Comparison of ENCODE assay signal across 8 mouse cellular contexts in the genomic region with DNA sequence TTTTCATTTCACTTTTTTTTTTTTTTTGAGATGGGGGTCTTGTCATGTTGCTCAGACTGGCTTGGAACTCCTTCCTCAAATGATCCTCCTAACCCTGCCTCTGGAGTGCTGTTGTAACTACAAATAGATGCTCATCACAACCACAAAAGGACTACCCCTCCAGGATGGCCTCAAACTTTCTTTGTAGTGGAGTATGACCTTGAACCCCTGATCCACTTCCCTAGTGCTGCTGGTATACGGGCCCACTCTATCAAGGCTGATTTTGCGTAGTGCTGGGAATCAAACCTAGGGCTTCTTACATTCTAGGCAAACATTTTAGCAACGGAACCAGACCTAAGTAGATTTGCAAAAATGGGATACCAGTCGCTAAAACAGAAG. TPM values are rescaled to one million over a fixed set of nuclear protein-coding genes. Genes with fewer than 3 reads are reported as not detected.
DNase-seq lines count a peak whose midpoint lies in the region; ATAC-seq and TF ChIP-seq lines count a peak whose summit lies in the region.

No protein-coding gene starts in this region.

- WGBS in heart, embryonic 13.5 days = 21% methylated on average over 4 of the region's 4 CpGs
- 20% methylated on average over 4 of the region's 4 CpGs for WGBS in forebrain, postnatal 0 days
- 12% methylated on average over 4 of the region's 4 CpGs for WGBS in liver, embryonic 16.5 days (ENCODE audit: insufficient replicate concordance)

- H3K4me2 ChIP-seq in heart, embryonic 13.5 days = peak overlapping the region; percentile 73
- peak overlapping the region; percentile 75 for H3K4me2 ChIP-seq in forebrain, postnatal 0 days (ENCODE audit: low read depth)
- peak overlapping the region; percentile 92 for H3K4me2 ChIP-seq in liver, embryonic 16.5 days (ENCODE audit: low read depth, low read length)

- no peak for ATAC-seq in heart, embryonic 13.5 days (ENCODE audit: extremely low read depth, insufficient number of reproducible peaks, low FRiP score, low TSS enrichment)
- no peak for ATAC-seq in forebrain, postnatal 0 days
- ATAC-seq in liver, embryonic 16.5 days (ENCODE audit: low read depth) = no peak
- no peak; the same call in none of the 2 replicates for ATAC-seq in megakaryocyte progenitor cell, adult 5-6 weeks (replicated peaks; ENCODE audit: poor library complexity)

- no peaks in the 10 kb centered on the region for H3K27me3 ChIP-seq in heart, embryonic 13.5 days (replicated peaks)
- no peaks in the 10 kb centered on the region for H3K27me3 ChIP-seq in forebrain, postnatal 0 days (ENCODE audit: insufficient read depth, low read length)
- no peaks in the 10 kb centered on the region for H3K27me3 ChIP-seq in liver, embryonic 16.5 days (ENCODE audit: control insufficient read depth, insufficient read depth, low read depth, low read length)

- TF ChIP-seq CTCF in forebrain, postnatal 0 days (IDR thresholded peaks at IDR 0.05; ENCODE audit: low read depth) = no peak

- peak overlapping the region; percentile 68 for H3K27ac ChIP-seq in heart, embryonic 13.5 days (replicated peaks)
- no peak overlapping the region for H3K27ac ChIP-seq in forebrain, postnatal 0 days (ENCODE audit: low read depth, low read length)
- H3K27ac ChIP-seq in liver, embryonic 16.5 days (ENCODE audit: low read length) = peak overlapping the region; percentile 85

- DNase-seq in heart, postnatal 14 days = no peak
- peak; percentile 21 for DNase-seq in ZHBTc4 (ENCODE audit: low read depth, low spot score)
- DNase-seq in forebrain, postnatal 0 days = no peak
- DNase-seq in kidney, postnatal 4 days = no peak
- DNase-seq in adrenal gland, adult 2 months = no peak

- H3K4me3 ChIP-seq in heart, embryonic 13.5 days = peak overlapping the region; percentile 95
- H3K4me3 ChIP-seq in forebrain, postnatal 0 days (ENCODE audit: low read depth, low read length) = no peak overlapping the region
- H3K4me3 ChIP-seq in liver, embryonic 16.5 days (ENCODE audit: low read depth, low read length) = peak overlapping the region; percentile 96

- H3K9me3 ChIP-seq in heart, embryonic 13.5 days = no peaks in the 10 kb centered on the region
- no peaks in the 10 kb centered on the region for H3K9me3 ChIP-seq in forebrain, postnatal 0 days (ENCODE audit: low read length)
- no peaks in the 10 kb centered on the region for H3K9me3 ChIP-seq in liver, embryonic 16.5 days (replicated peaks; ENCODE audit: control insufficient read depth, low read length)

- H3K9ac ChIP-seq in heart, embryonic 13.5 days = peak overlapping the region; percentile 82
- H3K9ac ChIP-seq in forebrain, postnatal 0 days = no peak overlapping the region
- peak overlapping the region; percentile 76 for H3K9ac ChIP-seq in liver, embryonic 16.5 days (ENCODE audit: low read depth, low read length)

- intact Hi-C loops in heart, postnatal 14 days (cut with DNase I) = loop anchor here (2.0 kb wide), 1 partner anchor 57 kb away; no protein-coding TSS in a partner anchor

- H3K4me1 ChIP-seq in heart, embryonic 13.5 days = peaks cover 39% of the 10 kb centered on the region
- H3K4me1 ChIP-seq in forebrain, postnatal 0 days (ENCODE audit: insufficient read depth) = peaks cover 9% of the 10 kb centered on the region; the same call in 1 of the 2 replicates
- peaks cover 44% of the 10 kb centered on the region for H3K4me1 ChIP-seq in liver, embryonic 16.5 days (ENCODE audit: control insufficient read depth, low read depth, low read length)

- no peaks in the 10 kb centered on the region for H3K36me3 ChIP-seq in heart, embryonic 13.5 days
- H3K36me3 ChIP-seq in forebrain, postnatal 0 days (ENCODE audit: insufficient read depth) = no peaks in the 10 kb centered on the region
- H3K36me3 ChIP-seq in liver, embryonic 16.5 days (ENCODE audit: control insufficient read depth, insufficient read depth) = no peaks in the 10 kb centered on the region

RNA-seq across cellular contexts. Expression of gene Vcl, which starts 0.9 kb away (rescaled TPM):
- 67.1 and 69.8 TPM in 2 replicates for polyA plus RNA-seq in heart, embryonic 13.5 days (2015; fragmentation: Nextera tagmentation; extraction: Ambion mirVana)
- total RNA-seq in heart, postnatal 14 days (2021) = 100 to 1,000 TPM; 132 to 149 TPM
- 15.5 and 21.6 TPM in 2 replicates for total RNA-seq in forebrain, postnatal 0 days (2014; rRNA removed)
- polyA plus RNA-seq in forebrain, postnatal 0 days (2015; fragmentation: Nextera tagmentation; extraction: Ambion mirVana) = 4.4 and 6.6 TPM in 2 replicates
- polyA plus RNA-seq in liver, embryonic 16.5 days (2015; fragmentation: Nextera tagmentation; extraction: Ambion mirVana) = 18.8 and 19.9 TPM in 2 replicates
- 42.9 and 50.6 TPM in 2 replicates for total RNA-seq in megakaryocyte progenitor cell, adult 5-6 weeks (2015)
- total RNA-seq in megakaryocyte progenitor cell, adult 5-6 weeks (2017) = 30.0 and 32.3 TPM in 2 replicates
- 100 to 1,000 TPM in 1 of 2 experiments, 10 to 100 TPM in 1; 69.9 to 122 TPM for total RNA-seq in adrenal gland, adult 2 months (2021)
- polyA plus RNA-seq in adrenal gland, adult 2 months (2012; rRNA removed) = 31.1 and 36.4 TPM in 2 replicates
